Mouse (Mus musculus): ENCODE measurements around the gene Usp39.
A peak's percentile ranks its signal among the peaks of the same experiment; 100 is the strongest.

Usp39 gene

DNA sequence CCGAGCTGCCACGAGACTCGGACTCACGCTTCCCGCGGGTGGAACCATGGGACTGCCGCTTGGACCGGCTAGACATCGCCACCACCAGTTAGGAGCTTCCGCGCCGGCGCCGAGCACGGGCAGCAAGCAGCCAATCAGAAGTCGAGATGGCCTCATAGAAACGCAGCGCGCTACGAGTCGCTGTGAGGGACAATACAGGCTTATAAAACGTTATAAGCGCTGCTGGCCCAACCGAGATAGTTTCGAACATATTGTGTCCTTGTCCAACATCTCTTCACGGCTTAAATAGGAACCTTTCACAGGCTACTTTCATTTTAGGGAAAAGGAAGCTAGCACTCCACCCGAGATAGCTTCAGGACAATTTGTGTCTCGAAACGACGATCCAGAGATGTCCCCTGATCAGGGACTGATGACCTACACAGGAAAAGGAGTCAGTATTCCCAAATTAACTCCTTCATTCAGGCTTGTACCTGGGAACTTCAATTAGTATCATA lies at the start of gene Usp39:
Gene Usp39 (minus strand): TSS at position 111 of the 494 bp plus-strand sequence.
- DNase-seq = peak; percentile 95 to 97

DNA sequence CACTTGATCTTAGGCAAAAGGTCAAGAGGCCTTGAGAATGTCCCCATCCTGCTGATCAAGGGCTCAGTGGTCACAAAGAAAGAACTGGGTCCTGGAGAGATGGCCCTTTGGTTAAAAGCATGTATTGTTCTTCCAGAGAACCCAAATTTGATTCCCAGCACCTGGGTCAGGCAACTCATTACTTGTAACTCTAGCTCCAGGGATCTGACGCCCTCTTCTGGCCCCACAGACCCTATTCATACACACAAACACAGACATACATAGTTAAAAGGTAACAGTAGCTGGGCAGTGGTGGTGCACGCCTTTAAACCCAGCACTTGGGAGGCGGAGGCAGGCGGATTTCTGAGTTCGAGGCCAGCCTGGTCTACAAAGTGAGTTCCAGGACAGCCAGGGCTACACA lies 47.4 kb upstream of the Usp39 start:
- DNase-seq = no peak

DNA sequence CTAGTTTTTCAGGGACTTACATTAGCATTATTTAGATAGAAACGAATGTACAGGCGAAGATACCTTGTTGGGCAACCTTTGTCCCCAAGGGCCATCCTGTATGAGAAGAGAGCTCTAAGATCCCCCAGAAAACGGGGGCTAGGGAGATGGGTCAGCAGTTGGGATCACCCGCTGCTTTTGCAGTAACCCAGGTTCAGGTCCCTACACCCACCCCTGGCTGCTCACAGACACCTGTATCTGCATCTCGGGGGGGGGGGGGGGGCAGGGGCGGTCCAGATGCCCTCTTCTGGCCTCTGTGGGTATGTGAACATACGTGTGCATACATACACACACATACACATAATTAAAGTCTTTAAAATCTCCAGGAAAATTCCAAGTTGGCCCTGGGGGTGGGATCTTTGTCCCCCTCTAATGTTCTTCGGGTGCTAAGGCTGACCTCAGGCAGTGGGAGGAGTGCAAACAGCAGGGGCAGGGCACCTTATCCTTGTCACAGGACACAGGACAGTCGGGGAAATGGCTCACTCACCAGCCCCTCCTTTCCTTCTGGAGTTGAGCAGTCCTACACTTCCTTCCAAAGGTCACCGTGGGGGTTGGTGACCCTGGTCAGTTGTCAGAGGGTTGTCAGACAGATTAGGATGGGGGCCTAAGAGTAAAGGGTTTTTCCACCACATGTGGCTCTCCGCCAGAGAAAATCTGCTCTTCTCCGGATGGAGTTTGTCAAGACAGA lies 46.0 kb upstream of the Usp39 start:
- peak; percentile 88 to 93 for DNase-seq

DNA sequence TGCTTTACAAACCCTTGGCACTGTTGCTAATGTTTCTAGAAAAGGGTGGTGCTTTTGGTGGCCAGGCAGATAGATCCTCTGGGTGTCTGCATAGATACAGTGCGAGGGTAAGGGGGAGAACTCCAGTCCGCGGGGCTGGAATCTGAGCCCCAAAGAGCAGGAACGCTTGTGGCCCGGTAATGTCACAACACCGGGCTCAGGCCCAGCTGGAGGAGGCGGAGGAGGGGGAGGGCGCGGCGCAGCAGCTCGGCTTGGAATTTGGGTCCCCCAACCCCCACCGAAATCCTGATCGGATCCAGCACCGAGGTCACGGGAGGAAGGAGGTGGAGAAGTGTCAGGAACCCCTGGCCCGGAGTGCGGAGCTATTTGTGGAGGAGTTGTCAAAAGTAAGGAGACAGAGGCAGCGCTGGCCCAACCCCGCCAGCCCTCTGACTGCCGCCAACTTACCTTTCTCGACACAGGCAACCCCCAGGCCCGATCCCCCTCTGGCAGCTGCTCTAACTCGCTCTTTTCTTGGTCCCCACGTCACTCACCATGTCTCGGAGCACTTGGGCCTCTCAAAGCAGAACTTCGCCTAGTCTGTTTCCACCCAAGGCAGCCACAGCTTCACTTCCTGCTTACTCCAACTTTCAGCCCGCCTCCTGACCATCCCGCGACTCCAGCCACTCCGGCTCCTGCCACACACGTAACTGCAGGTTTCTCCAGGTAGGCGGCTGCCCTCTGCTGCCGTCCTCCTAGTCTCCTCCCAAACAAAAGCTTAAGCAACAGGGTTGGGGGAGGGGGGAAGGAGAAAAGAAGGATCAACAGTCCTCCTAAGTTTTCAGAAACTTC lies 45.2 kb upstream of the Usp39 start, which contains the start of gene Vamp8:
Gene Vamp8 (minus strand): TSS at position 763 of the 831 bp plus-strand sequence.
- DNase-seq = peak; percentile 88 to 92

DNA sequence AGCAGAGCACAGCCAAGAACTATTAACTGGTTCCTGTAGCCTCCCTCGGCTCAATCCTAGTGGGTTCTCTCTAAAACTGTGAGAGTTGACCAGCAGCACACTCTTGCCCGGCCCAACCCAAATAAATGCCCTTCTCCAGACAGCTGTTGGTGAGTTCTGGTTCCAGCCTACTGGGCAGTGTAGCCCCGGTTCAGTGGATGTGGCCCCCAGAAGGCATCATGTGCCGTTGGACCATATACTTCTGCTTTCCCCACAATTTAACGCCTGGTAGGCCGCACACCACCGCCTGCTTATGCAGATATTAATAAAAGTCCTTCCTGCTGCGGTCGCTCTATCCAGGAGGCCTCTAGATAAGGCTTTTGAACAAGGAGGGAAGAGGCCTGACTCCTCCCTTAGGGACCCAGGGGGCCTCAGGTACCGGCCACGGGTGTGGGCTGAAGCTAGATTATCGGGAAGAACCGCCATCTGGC lies 44.5 kb upstream of the Usp39 start:
- peak; percentile 52 to 68 for DNase-seq

DNA sequence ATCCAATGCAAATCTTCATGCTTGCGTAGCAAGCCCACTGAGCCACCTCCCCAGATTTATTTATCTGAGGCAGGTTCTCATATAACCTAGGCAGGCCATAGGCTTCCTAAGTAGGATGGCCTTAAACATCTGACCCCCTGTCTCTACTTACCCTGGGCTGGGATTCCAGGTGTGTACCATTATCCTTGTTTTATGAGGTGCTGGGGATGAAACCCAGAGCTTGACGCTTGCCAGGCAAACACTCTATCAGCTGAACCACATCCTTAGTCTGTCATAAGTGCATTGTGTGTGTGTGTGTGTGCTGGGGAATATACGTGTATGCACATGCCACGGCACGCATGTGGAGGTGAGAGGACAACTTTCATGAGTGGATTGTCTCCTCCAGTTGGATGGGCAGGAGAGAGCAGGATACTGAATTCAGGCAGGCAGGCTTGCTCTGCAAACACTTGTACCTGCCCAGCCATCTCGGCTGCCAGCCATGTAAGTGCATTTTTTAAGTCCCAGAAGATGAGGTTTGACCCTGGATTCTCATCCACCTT lies 43.9 kb upstream of the Usp39 start:
- DNase-seq = no peak

DNA sequence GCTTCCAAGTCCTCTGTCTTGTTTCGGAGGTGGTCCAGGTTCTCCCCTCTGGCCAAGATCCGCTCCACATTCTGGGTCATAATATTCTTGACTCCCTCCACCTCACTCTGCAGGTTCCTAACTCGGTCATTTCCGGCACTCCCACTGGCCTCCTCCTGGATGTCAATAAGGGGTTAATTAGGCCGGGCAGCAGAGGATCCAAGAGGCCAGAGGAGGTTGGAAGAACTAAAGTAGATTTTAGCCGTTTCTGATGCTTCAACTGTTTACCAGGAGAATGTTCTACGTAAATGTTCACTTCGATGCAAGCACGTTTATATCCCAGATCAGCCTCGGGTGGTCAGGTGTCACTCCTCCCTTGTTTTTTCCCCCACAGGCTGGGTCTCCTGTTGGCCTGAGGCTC lies 43.3 kb upstream of the Usp39 start:
- DNase-seq = no peak

DNA sequence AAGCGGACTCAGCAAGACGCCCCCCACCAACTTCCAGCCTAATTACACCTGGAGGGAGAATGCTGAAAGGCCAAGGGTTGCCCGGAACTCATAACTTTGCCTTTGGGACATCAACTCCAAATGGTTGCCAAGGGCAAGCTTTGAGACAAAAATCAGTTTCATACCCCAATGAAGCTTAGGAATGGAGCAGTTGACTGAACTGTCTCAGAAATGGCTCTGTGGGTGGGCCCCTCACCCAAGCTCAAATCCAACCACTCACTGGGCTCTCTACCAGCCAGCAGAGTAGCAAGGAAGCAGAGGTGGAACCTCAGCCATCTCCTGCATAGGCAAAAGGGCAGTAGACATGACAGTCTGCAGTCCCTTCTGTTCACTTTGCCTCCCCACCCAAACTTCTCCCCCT lies 42.8 kb upstream of the Usp39 start:
- no peak for DNase-seq

DNA sequence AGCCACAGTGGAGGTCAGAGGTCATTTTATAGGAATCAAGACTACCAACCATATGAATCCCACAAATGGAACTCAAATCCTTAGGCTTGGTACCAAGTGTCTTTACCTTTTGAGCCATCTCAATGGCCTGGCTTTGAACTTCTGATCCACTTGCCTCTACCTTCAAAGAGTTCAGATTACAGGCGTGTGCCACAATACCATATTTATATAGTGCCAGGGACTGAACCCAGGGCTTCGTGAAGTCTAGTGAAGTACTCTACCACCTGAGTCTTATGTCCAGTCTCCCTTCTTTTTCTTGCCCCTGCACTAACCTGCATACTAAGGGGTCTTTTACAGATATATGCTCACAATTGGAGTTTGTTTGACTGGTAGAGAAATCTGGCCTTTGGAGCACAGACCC lies 41.6 kb upstream of the Usp39 start:
- DNase-seq = no peak

DNA sequence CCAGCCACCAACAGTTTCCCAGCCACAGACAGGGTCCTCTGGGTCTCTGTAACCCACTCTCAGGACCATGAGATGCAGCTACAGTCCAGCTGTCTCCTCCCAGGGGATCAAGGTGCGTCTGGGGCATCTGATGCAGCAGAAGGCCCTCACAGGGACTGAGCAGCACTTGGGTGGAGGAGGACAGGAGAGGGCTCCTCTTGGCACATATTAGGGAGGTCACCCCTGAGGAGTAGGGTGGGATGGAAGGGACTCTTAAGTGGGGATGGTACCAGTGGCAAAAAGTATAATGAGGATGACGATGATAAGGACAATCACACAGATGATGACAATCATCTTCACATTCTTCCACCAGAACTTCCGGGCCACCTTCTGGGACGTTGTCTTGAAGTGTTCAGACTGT lies 40.3 kb upstream of the Usp39 start:
- DNase-seq = no peak

DNA sequence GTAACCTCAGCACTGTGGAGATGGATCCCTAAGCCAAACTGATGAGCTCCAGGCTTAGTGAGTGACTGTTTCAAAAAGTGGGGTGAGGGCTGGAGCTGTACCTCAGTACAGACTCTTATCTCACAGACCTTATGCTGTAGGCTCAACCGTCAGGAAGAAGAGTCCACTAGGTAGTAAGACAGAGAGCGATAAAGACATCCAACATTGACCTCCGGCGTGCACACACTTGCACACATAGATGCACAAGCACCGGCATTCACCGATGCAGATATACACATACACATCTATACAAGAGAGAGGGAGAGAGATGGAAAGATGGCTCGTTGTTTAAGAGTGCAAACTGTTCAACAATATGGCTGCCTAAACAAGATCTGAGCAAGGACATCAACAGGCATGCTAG lies 39.0 kb upstream of the Usp39 start:
- DNase-seq = no peak

DNA sequence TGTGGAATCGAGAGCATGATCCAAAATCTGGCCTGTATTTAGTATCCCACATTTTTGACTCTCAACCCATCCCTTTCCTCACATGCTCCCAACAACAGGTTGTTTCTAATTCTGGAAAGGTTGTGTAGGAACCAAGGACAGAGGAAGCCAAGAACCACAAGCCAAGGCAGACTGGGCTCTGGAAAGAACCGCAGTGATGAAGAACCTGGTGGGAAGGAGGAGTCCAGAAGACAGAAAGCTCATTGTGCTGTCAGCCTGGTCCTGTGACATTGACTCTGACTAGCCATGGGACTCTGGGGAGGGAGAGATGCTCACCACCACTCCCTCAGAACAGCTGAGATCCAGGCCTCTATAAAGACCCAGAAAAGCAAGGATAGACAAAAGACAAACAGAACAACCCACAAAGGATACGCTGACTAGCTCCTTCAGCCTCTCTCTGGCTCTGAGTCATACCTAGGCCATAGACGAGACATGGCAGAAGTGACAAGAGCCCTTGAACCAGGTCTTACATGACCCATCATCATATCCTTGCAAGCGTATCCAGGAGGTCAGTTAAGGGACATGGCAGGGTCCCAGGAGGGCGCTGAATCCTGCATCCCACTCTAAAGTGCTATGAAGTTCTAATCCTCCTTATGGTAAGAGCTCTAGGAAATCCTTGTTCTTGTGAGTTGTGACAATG lies 38.3 kb upstream of the Usp39 start:
- no peak for DNase-seq

DNA sequence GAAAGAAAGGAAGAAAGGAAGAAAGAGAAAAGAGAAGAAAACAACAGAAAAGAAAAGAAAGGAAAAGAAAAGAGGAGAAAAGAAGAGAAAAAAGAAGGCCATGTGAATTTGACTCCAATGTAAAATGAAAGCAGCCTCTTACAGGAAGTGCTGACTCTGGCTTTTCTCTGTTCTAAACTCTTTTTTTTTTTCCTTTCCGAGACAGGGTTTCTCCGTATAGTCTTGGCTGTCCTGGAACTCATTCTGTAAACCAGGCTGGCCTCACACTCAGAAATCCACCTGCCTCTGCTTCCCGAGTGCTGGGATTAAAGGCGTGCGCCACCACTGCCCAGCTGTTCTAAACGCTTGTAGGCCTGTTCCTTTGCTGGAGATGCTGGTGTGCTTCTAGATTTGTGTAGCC lies 37.5 kb upstream of the Usp39 start:
- DNase-seq = no peak

DNA sequence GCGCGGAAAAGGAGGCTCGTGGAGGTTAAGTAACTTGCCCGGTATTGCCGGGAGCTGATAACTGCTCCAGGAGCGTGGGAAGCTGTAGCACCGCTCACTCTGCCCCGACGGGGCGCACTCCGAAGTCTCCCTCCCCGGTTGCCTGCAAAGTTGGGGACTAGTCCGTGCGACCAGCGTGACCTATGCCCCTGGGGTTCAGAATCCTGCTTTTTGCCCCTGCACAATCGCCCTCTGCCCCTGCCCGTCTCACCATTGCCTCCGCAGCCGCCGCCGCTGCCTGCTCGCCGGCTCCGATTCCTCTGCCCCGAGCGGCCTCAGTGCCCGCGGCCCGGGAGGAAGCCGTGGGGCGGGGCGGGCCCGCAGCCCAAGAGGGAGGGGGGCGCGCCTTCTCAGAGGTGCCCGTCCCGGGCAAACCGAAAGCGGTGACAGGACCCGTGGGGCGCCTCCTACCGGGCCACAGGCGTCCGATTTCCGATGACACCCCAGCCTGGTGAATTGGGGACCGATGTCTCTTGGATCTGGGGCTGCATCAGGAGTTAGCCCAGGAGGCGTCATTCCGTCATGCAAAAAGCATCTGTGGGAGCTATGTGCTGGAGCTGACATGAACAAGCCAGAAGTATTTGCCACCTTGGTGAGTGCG lies 35.3 kb upstream of the Usp39 start, which contains the start of gene Vamp5:
Gene Vamp5 (minus strand): TSS at position 338 of the 640 bp plus-strand sequence.
- peak; percentile 84 to 90 for DNase-seq

DNA sequence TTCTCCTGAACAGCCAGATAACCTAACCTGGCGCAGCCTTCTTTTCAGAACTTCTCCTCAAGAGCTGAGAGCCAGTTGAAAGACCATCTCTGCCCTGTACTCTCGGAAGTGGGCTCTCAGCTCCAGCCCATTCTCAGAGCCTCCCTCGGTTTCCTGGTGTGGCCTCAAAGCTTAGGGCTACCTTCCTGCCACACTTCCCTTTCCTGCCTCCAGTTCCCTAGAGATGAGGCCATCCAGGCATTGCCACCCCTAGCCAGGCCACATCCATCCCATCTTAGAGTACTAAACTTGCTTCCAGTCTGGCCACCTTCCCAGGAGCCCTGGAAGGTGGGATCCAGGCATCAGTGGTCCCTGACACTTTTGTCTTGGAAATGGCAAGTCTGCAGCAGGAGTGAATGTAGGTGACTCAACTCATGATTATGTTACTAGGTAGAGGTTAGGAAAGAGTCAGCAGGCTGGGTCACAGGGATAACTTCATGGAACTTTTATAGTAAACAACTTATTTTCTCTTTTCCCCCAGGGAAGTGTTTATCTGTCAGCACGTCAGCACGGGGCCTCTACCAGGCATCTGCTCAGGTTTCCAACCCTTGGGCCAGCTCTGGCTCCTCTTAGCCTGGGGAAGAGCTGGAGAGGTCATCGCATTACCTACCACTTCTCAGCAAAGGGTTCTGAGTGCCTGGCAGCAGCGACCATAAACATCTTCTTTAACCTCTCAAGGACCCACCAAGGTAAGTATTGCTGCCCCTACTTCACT lies 34.6 kb upstream of the Usp39 start:
- peak in 1 of 2 experiments; percentile 43 for DNase-seq

DNA sequence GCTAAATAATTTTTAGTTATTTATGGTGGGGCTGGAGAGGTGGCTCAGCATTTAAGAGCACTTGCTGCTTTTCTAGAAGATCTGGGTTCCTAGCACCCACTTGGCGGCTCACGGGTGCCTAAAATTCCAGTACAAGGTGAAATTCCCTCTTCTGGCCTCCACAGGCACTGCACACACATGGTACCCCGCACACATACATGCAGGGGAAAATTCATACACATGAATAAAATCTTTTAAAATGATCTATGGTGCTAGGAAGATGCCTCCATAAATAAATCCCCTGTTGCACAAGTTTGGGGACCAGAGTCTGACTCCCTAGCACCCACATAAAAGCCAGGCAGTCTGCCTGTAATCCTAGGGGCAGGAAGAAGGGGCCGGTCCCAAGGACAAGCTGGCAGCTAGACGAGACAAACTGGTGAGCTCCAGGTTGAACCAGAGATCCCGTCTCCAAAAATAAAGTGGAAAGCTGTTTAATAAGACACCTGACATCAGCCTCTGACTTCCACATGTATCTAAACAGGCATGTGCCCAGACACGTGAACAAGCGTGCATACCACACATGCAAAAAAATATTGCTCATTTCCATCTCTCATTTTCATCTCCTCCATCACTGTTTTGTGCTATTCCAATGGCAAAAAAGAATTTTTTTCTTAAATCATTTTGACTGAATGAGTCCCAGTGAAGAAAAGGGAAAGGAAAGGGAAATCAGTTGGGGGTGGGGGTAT lies 33.7 kb upstream of the Usp39 start:
- DNase-seq = no peak

DNA sequence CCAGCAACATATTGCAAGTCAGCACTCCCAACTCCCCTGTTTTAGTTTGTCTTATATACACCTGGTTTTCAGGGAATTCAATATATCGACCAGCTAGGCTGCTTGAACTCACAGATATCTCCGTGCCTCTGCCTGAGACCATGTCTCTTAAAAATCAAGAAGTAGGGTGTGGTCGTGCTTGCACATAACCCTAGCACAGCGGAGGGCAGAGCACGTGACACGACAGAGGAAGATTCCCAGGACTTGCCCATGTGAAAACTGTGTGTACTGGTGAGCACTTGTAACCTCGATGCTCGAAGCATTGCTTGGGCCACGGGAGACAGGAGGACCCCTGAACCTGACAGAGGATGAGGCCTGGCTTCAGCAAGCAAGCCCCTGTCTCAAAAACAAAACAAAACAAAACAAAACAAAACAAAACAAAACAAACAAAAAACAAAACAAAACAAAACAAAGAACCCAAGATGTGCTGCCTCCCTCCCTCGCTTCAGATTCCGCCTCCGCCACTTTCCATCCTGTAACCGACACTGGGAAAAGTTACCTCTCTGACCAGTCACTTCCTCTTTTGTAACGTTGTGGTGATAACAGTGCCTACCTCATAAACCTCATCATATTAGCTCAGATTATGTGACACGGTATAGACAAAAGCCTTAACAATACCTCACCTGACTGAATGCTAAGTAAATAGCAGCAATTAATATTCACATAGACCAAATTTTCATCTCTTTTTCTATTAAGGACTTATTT lies 30.0 kb upstream of the Usp39 start:
- no peak for DNase-seq

DNA sequence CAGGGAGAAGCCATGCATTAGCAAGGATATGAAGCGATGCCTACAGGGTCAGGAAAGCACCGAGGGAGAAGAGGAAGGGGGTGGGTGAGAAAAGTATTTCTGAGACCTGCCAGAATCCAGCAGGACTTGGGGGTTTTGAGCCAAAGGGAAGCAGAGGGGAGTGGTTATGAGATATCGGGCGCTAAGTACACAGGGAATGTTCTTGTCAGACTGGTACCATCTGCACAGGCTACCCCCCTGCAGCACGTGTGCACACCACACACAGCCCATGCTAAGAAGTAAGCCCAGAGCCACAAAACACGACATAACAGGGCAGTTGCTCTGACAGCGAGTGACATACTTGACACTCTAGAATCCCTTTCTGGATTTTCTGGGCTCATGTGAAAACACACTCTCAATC lies 29.2 kb upstream of the Usp39 start:
- DNase-seq = no peak

DNA sequence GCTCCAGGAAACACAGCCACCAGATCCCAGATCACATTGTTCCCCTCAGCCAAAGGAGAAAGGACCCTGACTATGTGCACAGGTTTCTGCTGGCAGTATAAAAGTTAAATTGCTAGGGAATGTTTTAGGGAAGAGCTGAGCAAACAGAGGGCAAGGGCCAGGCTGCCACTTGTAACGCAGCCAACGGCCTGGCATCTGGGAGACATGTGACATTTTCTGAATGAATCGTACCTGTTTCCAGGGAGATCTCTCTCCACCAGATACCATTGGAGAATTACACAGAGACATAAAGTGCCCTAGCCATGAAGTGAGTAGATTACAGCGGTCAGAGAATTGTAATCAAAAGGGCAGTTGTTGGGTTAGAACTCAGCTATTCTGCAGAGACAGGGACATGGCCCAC lies 28.2 kb upstream of the Usp39 start:
- no peak for DNase-seq

DNA sequence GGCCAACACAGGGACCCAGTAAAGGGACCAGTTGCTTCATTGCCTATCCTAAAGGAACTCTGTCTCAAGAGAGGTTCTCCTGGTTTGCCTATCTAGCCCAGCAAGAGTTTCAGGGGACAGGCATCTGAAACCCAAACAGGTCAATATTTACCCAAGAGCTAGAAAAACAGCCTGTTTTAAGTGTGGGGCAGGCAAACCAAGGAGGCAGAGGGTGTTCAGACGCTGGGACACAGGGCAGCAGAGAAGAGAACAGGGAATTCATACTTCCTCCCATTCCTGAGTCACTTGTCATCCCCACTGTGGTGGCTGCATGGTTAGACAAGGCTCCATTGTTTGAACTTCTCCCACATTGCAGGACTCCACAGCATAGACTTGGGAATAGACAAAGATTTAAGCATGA lies 26.6 kb upstream of the Usp39 start:
- DNase-seq = no peak

Data from kidney, postnatal 4 days (tissue).